Mouse (Mus musculus) stomach, adult 2 months (tissue): ENCODE measurements around the gene Cacna1f. TPM values are rescaled to one million over a fixed set of nuclear protein-coding genes. Genes with fewer than 3 reads are reported as not detected.

ENCODE experiments used
- polyA plus RNA-seq: library from polyadenylated mRNA; depleted of rRNA; stranded (reverse); fragments of >200 nt; gene quantifications from 2 replicates; pipeline ENCODE4 v1.2.3, GENCODE M21; 2012; rRNA removed

Gene Cacna1f
- 0.01 TPM in 1 of 2 replicates, not detected in the other for polyA plus RNA-seq

GRCm38 (mm10) chrX:7606783-7607182, at the start of gene Cacna1f:
Cacna1f (plus strand) TSS chrX:7607083.

GRCm38 (mm10) chrX:7573176-7574086, 33.5 kb upstream of the Cacna1f start, which contains the start of gene Foxp3:
Foxp3 (plus strand) TSS chrX:7573644.

GRCm38 (mm10) chrX:7574087-7574884, 32.6 kb upstream of the Cacna1f start, which contains the start of gene Ppp1r3f:
Ppp1r3f (minus strand) TSS chrX:7574283.

DNA sequence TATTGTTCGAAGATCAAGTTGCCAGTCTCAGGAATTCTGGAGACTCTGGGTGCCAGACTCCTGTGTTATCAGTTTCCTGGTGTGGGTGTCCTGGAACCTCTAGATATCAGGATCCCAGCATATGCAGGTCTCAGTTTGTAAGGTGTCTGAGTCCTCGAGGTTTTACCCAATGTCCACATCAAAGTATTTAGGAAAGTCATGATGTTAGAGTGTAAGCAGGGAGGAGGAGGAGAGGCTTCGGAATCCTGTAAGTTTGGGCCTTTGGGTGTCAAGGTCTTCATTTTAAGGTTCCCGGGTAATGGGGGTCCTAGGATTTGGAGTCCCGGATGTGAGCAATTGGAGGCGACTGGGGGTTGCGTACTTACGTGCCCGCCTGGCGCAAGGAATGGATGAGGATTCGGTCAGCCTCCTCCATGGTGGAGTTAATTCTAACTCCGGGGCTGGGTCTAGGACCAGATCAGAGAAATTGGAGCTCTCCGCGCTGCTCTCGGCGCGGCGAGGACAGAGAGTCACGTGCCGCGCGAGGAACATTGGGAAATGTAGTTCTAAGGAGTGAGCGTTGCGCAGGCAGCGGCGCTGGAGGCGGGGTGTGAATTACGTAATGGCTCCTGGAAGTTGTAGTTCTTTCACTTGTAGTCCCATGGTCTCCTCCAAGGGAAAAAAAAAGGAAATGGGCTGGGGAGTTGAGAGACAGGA, 1.9 kb upstream of the Cacna1f start, which contains the start of gene Ccdc22:
Ccdc22 (minus strand) TSS at position 639 of the 696 bp plus-strand sequence.

GRCm38 (mm10) chrX:7638401-7639091, 31.7 kb downstream of the Cacna1f start, which contains the start of gene Syp:
Syp (plus strand) TSS chrX:7638471.

DNA sequence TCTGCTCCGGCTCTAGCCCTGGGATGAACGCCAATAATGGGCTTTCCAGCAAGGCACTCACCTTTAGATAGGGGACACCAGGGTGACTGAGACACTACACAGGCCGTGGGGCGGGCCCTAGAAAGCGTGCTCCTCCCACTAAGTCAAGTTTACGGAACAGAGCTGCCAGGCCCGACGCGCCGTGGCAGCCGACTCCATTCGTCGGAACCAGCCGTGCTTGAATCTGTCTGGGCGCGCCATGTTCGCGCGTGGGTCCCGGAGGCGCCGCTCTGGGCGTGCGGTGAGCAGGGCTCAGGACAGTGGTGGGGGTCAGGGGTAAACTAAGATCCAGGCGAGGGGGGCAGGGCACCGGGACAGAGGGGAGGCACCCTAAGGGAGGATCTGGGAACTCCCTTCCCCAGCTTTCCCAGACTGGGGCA, 50.3 kb downstream of the Cacna1f start, which contains the start of gene Prickle3:
Prickle3 (plus strand) TSS at position 40 of the 419 bp plus-strand sequence.

GRCm38 (mm10) chrX:7670921-7671623, 64.2 kb downstream of the Cacna1f start, which contains the start of gene Plp2:
Plp2 (minus strand) TSS chrX:7671390.

GRCm38 (mm10) chrX:7680864-7681263, 74.0 kb downstream of the Cacna1f start, which contains the start of gene Magix:
Magix (minus strand) TSS chrX:7681251.

Other genes starting within 250 kb of the Cacna1f start
- gene Usp27x, start 231.3 kb upstream of the Cacna1f start, polyA plus RNA-seq, result 0.40 and 0.60 TPM in 2 replicates
- gene Foxp3, start 33.4 kb upstream of the Cacna1f start, polyA plus RNA-seq, result 0.13 TPM in 2 replicates
- 0.87 and 1.4 TPM in 2 replicates for gene Ppp1r3f, start 32.8 kb upstream of the Cacna1f start, polyA plus RNA-seq
- 9.9 and 11.3 TPM in 2 replicates for gene Ccdc22, start 1.6 kb upstream of the Cacna1f start, polyA plus RNA-seq
- 3.9 and 4.8 TPM in 2 replicates for gene Syp, start 31.4 kb downstream of the Cacna1f start, polyA plus RNA-seq
- gene Prickle3, start 50.2 kb downstream of the Cacna1f start, polyA plus RNA-seq, result 26.6 and 28.9 TPM in 2 replicates
- 137 and 146 TPM in 2 replicates for gene Plp2, start 64.3 kb downstream of the Cacna1f start, polyA plus RNA-seq
- gene Magix, start 74.2 kb downstream of the Cacna1f start, polyA plus RNA-seq, result 6.1 and 6.6 TPM in 2 replicates
- 0.92 and 1.5 TPM in 2 replicates for gene Gpkow, start 90.0 kb downstream of the Cacna1f start, polyA plus RNA-seq
- 18.3 and 20.3 TPM in 2 replicates for gene Wdr45, start 107.2 kb downstream of the Cacna1f start, polyA plus RNA-seq
- 0.22 TPM in 1 of 2 replicates, not detected in the other for gene Gm45208, start 115.2 kb downstream of the Cacna1f start, polyA plus RNA-seq
- gene Praf2, start 121.4 kb downstream of the Cacna1f start, polyA plus RNA-seq, result 30.1 and 36.8 TPM in 2 replicates
- gene Ccdc120, start 143.8 kb downstream of the Cacna1f start, polyA plus RNA-seq, result 20.8 and 24.6 TPM in 2 replicates
- 13.1 and 13.4 TPM in 2 replicates for gene Tfe3, start 155.5 kb downstream of the Cacna1f start, polyA plus RNA-seq
- gene Gripap1, start 182.7 kb downstream of the Cacna1f start, polyA plus RNA-seq, result 6.6 and 7.6 TPM in 2 replicates
- gene Kcnd1, start 215.2 kb downstream of the Cacna1f start, polyA plus RNA-seq, result 0.38 and 0.56 TPM in 2 replicates
- gene Otud5, start 234.3 kb downstream of the Cacna1f start, polyA plus RNA-seq, result 21.1 and 23.3 TPM in 2 replicates